ENCODE assay signal across 16 mouse cellular contexts in the genomic region with DNA sequence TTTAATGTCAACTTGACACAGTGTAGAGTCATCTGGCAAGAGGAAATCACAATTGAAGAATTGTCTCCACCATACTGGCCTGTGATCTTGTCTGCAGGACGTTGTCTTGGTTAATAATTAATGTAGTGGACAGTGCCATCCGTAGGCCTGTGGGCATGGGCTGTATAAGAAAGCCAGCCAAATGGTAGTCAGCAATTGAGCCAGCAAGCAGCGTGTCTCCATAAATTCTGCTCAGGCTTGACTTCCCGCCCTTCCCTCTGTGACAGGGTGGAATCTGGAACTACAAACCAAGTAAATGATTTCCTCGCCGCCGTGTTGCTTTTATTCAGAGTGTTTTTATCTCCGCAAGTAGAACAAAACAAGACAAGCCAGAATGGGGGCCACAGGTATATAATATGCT.
A peak's percentile ranks its signal among the peaks of the same experiment; 100 is the strongest.
DNase-seq lines count a peak whose midpoint lies in the region; ATAC-seq and TF ChIP-seq lines count a peak whose summit lies in the region.
"Had no signal": no experiment of that assay in that cellular context is flagged by ENCODE, and none has a peak within 500 bp of the region (broad histone marks: within the 10 kb centered on the region; RNA-seq: fewer than 3 reads in every experiment).

No protein-coding gene starts in this region.

- H3K79me2 ChIP-seq in liver, adult 2 months (ENCODE audit: control insufficient read depth, insufficient read depth, low read length), result no peaks in the 10 kb centered on the region

- ATAC-seq in liver, embryonic 11.5 days (replicated peaks; ENCODE audit: low FRiP score), result no peak
- ATAC-seq in kidney, postnatal 0 days (replicated peaks; ENCODE audit: low FRiP score, low read depth), result peak; percentile 84
- ATAC-seq: forebrain, embryonic 14.5 days; midbrain, embryonic 13.5 days had no signal

- DNase-seq in liver, adult 2 months (ENCODE audit: extremely low read depth, low read depth, low spot score), result peak; percentile 94
- DNase-seq in liver, embryonic 11.5 days (ENCODE audit: low spot score), result no peak
- peak; percentile 87 for DNase-seq in kidney, adult 2 months
- DNase-seq in kidney, postnatal 0 days (ENCODE audit: low spot score), result peak; percentile 31
- DNase-seq in yolk sac, embryonic 10.5 days (ENCODE audit: low spot score), result peak; percentile 22
- no peak for DNase-seq in gastrocnemius, postnatal 36 days
- DNase-seq in lung, postnatal 10 days, result no peak
- DNase-seq: cerebellum, adult 9-10 months; gastrocnemius, postnatal 14 days; liver, embryonic 13.5 days had no signal

- H3K4me1 ChIP-seq in liver, adult 2 months (ENCODE audit: control insufficient read depth, insufficient read depth, low read length), result peaks cover 3% of the 10 kb centered on the region; the same call in 1 of the 2 replicates
- H3K4me1 ChIP-seq in liver, embryonic 11.5 days (replicated peaks; ENCODE audit: control insufficient read depth, insufficient read depth, low read length), result no peaks in the 10 kb centered on the region
- H3K4me1 ChIP-seq in kidney, adult 2 months (ENCODE audit: control insufficient read depth, insufficient read depth, low read length), result 0 out of 2 replicates have a peak, but pooled peaks cover 2% of the 10 kb centered on the region
- no peaks in the 10 kb centered on the region for H3K4me1 ChIP-seq in kidney, postnatal 0 days (replicated peaks; ENCODE audit: insufficient read depth, low read length)
- H3K4me1 ChIP-seq: heart, embryonic 15.5 days; liver, embryonic 13.5 days; stomach, embryonic 15.5 days had no signal

- H3K9me3 ChIP-seq in liver, embryonic 11.5 days (ENCODE audit: control insufficient read depth, low read length), result no peaks in the 10 kb centered on the region
- no peaks in the 10 kb centered on the region for H3K9me3 ChIP-seq in kidney, postnatal 0 days (replicated peaks; ENCODE audit: low read length)
- H3K9me3 ChIP-seq: embryonic facial prominence, embryonic 13.5 days; heart, embryonic 15.5 days; limb, embryonic 10.5 days; midbrain, embryonic 13.5 days; stomach, embryonic 15.5 days had no signal

- 29% methylated on average over 8 of the region's 8 CpGs for WGBS in liver, adult 2 months
- WGBS in liver, embryonic 11.5 days, result 77% methylated on average over 8 of the region's 8 CpGs
- WGBS in kidney, adult 2 months, result 40% methylated on average over 8 of the region's 8 CpGs
- 36% methylated on average over 8 of the region's 8 CpGs for WGBS in kidney, postnatal 0 days

- H3K4me3 ChIP-seq in liver, adult 2 months (ENCODE audit: insufficient read depth, low read depth, low read length), result no peak overlapping the region
- no peak overlapping the region for H3K4me3 ChIP-seq in liver, embryonic 11.5 days (ENCODE audit: low read depth, low read length)
- no peak overlapping the region for H3K4me3 ChIP-seq in kidney, adult 2 months (ENCODE audit: insufficient read depth, low read depth, low read length)
- H3K4me3 ChIP-seq in kidney, postnatal 0 days (replicated peaks; ENCODE audit: low read depth, low read length), result no peak overlapping the region
- H3K4me3 ChIP-seq: embryonic facial prominence, embryonic 13.5 days; heart, embryonic 15.5 days; limb, embryonic 10.5 days; liver, embryonic 13.5 days; midbrain, embryonic 13.5 days; stomach, embryonic 15.5 days had no signal

- no peak overlapping the region; the same call in 1 of the 2 replicates for H3K9ac ChIP-seq in liver, adult 2 months (ENCODE audit: low read depth, low read length)
- H3K9ac ChIP-seq in liver, embryonic 11.5 days (ENCODE audit: low read depth, low read length), result no peak overlapping the region
- H3K9ac ChIP-seq in kidney, postnatal 0 days (ENCODE audit: low read depth, low read length), result no peak overlapping the region
- H3K9ac ChIP-seq: embryonic facial prominence, embryonic 13.5 days; heart, embryonic 15.5 days; liver, embryonic 13.5 days; midbrain, embryonic 13.5 days; stomach, embryonic 15.5 days had no signal

- no peak for TF ChIP-seq POLR2A in liver, adult 2 months (IDR thresholded peaks at IDR 0.05; ENCODE audit: extremely low read depth, insufficient read depth, low read length)
- no peak for TF ChIP-seq POLR2A in kidney, adult 2 months (IDR thresholded peaks at IDR 0.05; ENCODE audit: low read depth, low read length)

- intact Hi-C loops in gastrocnemius, postnatal 36 days (cut with DNase I), result no loop called here

- no peak for TF ChIP-seq CTCF in liver, adult 2 months (IDR thresholded peaks at IDR 0.05; ENCODE audit: low read depth, low read length)
- no peak for TF ChIP-seq CTCF in kidney, adult 2 months (conservative IDR thresholded peaks at IDR 0.05; ENCODE audit: insufficient read depth, insufficient read length, low read depth, low read length)
- no peak for TF ChIP-seq CTCF in kidney, postnatal 0 days (IDR thresholded peaks at IDR 0.05; ENCODE audit: low read depth)

- H3K27ac ChIP-seq in liver, adult 2 months (replicated peaks; ENCODE audit: insufficient read depth, low read depth, low read length), result peak overlapping the region; percentile 58
- H3K27ac ChIP-seq in liver, embryonic 11.5 days (ENCODE audit: low read depth, low read length), result no peak overlapping the region
- H3K27ac ChIP-seq in kidney, adult 2 months (ENCODE audit: insufficient read depth, low read depth, low read length), result no peak overlapping the region
- H3K27ac ChIP-seq in kidney, postnatal 0 days, result no peak overlapping the region
- H3K27ac ChIP-seq: embryonic facial prominence, embryonic 13.5 days; heart, embryonic 15.5 days; limb, embryonic 10.5 days; liver, embryonic 13.5 days; midbrain, embryonic 13.5 days; stomach, embryonic 15.5 days had no signal

- no peaks in the 10 kb centered on the region for H3K36me3 ChIP-seq in liver, adult 2 months (ENCODE audit: control insufficient read depth, insufficient read depth, low read length)
- H3K36me3 ChIP-seq in liver, embryonic 11.5 days (ENCODE audit: control insufficient read depth, insufficient read depth, low read length), result no peaks in the 10 kb centered on the region
- no peaks in the 10 kb centered on the region for H3K36me3 ChIP-seq in kidney, adult 2 months (ENCODE audit: control insufficient read depth, insufficient read depth, low read length)
- no peaks in the 10 kb centered on the region for H3K36me3 ChIP-seq in kidney, postnatal 0 days (ENCODE audit: insufficient read depth, low read length)
- H3K36me3 ChIP-seq: embryonic facial prominence, embryonic 13.5 days; heart, embryonic 15.5 days; limb, embryonic 10.5 days; liver, embryonic 13.5 days; midbrain, embryonic 13.5 days; stomach, embryonic 15.5 days had no signal

- H3K4me2 ChIP-seq in liver, embryonic 11.5 days, result no peak overlapping the region
- no peak overlapping the region for H3K4me2 ChIP-seq in kidney, postnatal 0 days (ENCODE audit: low read length)
- H3K4me2 ChIP-seq: embryonic facial prominence, embryonic 13.5 days; heart, embryonic 15.5 days; liver, embryonic 13.5 days; midbrain, embryonic 13.5 days; stomach, embryonic 15.5 days had no signal

- no peaks in the 10 kb centered on the region for H3K27me3 ChIP-seq in liver, adult 2 months (ENCODE audit: control insufficient read depth, insufficient read depth, low read length)
- no peaks in the 10 kb centered on the region for H3K27me3 ChIP-seq in liver, embryonic 11.5 days (replicated peaks; ENCODE audit: control insufficient read depth, insufficient read depth, low read length)
- no peaks in the 10 kb centered on the region for H3K27me3 ChIP-seq in kidney, adult 2 months (replicated peaks; ENCODE audit: control insufficient read depth, insufficient read depth, low read length)
- no peaks in the 10 kb centered on the region for H3K27me3 ChIP-seq in kidney, postnatal 0 days (ENCODE audit: insufficient read depth, low read length)
- H3K27me3 ChIP-seq: embryonic facial prominence, embryonic 13.5 days; heart, embryonic 15.5 days; liver, embryonic 13.5 days; midbrain, embryonic 13.5 days; stomach, embryonic 15.5 days had no signal

Comparison
In these comparisons a context has a peak if more than half of its experiments do, and no peak if none do; other contexts are left out.
1. DNase-seq: peak in liver, adult 2 months (single experiment), kidney, adult 2 months (single experiment), kidney, postnatal 0 days (single experiment) and yolk sac, embryonic 10.5 days (single experiment); none in liver, embryonic 11.5 days (single experiment), gastrocnemius, postnatal 36 days (0 of 2) and lung, postnatal 10 days (single experiment).